Mouse (Mus musculus) olfactory bulb, adult 2 months (tissue): ENCODE data around the gene Dgcr2.

Experiments
- CTCF ChIP-seq: fragments of 200-500 bp; IDR thresholded peaks from 2 replicates; pipeline ENCODE4 v1.5.1; 2012; ENCODE audit warnings: low read depth, mild to moderate bottlenecking, low read length, moderate library complexity; ENCODE audit not compliant: insufficient read depth
- POLR2A ChIP-seq: fragments of 200-500 bp; IDR thresholded peaks from 2 replicates; pipeline ENCODE4 v1.6.1; 2012; ENCODE audit warnings: mild to moderate bottlenecking, low read depth, low read length, moderate library complexity; ENCODE audit not compliant: insufficient read depth

DNA sequence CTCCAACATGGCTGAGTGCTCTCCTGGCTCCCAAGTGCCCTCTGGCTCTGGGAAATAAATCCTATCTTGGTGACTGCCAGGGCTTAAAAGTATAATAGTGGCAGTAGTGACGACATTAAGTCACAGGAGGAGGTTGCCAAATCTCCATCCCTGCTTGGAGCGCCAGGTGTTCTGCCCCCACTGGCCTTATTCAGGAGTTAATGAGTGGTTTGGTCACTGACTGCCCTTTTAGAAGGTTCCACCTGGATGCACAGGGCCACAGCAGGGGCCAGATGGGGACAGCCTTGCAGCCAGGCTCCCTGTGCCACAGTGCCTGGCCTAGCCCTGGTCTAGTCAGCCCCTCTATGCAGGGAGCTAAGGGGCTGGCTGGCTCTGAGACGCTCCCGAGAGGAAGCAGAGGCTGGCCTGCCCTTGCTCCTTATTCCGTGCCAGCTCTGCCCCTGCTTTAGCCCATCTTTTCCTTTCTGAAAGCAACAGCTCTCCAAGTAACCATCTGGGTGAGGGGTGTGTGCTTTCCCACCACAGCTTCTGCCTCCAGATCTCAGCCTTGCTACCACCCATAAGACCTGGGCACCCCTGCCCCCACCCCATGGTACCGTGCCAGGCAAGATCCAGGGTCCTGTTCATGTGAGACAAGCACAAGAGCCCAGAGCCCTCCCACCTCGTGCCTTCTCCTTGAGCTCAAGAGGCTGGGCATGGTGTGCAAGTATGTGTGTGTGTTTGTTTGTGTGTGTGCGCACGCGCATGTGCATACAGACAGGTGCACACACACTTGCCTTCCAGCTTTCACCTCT, 67.8 kb downstream of the Dgcr2 start:
- TF ChIP-seq CTCF (no peak), POLR2A (no peak)
